Mouse (Mus musculus) stomach, postnatal 0 days (tissue): ENCODE data around the gene Pip5k1b. TPM values are rescaled to one million over a fixed set of nuclear protein-coding genes. Genes with fewer than 3 reads are reported as not detected.

Experiments
- ATAC-seq: fragments of 200-750 bp; cut with Nextera tagmentation; 2 replicates; pipeline ENCODE4 v1.8.0; 2017; ENCODE audit not compliant: low FRiP score, low TSS enrichment
- DNase-seq: peaks from one replicate; pipeline ENCODE4 v3.0.0-alpha.2; 2016; ENCODE audit warnings: low spot score
- H3K27ac ChIP-seq: fragments of 300-500 bp; sonication (generic); replicated peaks from 2 replicates; pipeline ENCODE4 v1.5.1; 2014; ENCODE audit warnings: mild to moderate bottlenecking, control low read depth
- H3K27me3 ChIP-seq: fragments of 300-500 bp; sonication (generic); 2 replicates; pipeline ENCODE4 v1.6.1; 2014; ENCODE audit warnings: low read length; ENCODE audit not compliant: control insufficient read depth, insufficient read depth
- H3K36me3 ChIP-seq: fragments of 300-500 bp; sonication (generic); 2 replicates; pipeline ENCODE4 v1.6.1; 2014; ENCODE audit warnings: low read length, mixed read lengths; ENCODE audit not compliant: control insufficient read depth, insufficient read depth
- H3K4me1 ChIP-seq: fragments of 300-500 bp; sonication (generic); replicated peaks from 2 replicates; pipeline ENCODE4 v1.6.1; 2014; ENCODE audit warnings: antibody characterized with exemption; ENCODE audit not compliant: control insufficient read depth, insufficient read depth
- H3K4me2 ChIP-seq: fragments of 300-500 bp; sonication (generic); replicated peaks from 2 replicates; pipeline ENCODE4 v1.6.1; 2014; ENCODE audit warnings: low read depth, mild to moderate bottlenecking, control low read depth, moderate library complexity
- H3K4me3 ChIP-seq: fragments of 300-500 bp; sonication (generic); 2 replicates; pipeline ENCODE4 v1.5.1; 2014; ENCODE audit warnings: low read depth, low read length, control low read depth
- H3K9ac ChIP-seq: fragments of 300-500 bp; sonication (generic); 2 replicates; pipeline ENCODE4 v1.6.1; 2014; ENCODE audit warnings: mild to moderate bottlenecking, low read length, control low read depth, mixed read lengths
- H3K9me3 ChIP-seq: fragments of 300-500 bp; sonication (generic); 2 replicates; pipeline ENCODE4 v1.6.1; 2016; ENCODE audit warnings: low read length; ENCODE audit not compliant: control insufficient read depth
- CTCF ChIP-seq: IDR thresholded peaks from 2 replicates; pipeline ENCODE4 v1.5.1; 2016; ENCODE audit warnings: antibody characterized with exemption, low read depth, mild to moderate bottlenecking, moderate library complexity
- EP300 ChIP-seq: optimal IDR thresholded peaks from 2 replicates; pipeline ENCODE3; 2016; ENCODE audit warnings: antibody characterized with exemption
- WGBS: fragments of 180-500 bp; shearing (Covaris S2); extraction: QIAGEN DNeasy Blood & Tissue Kit; methylation state at CpG from one replicate; pipeline ENCODE4 v1.1.7; 2014; 5-methylcytosine and 5-hydroxymethylcytosine counted together
- polyA plus RNA-seq: library from polyadenylated mRNA; unstranded; fragments of >200 nt; fragmentation: Nextera tagmentation; extraction: Ambion mirVana; gene quantifications from 2 replicates; pipeline ENCODE4 v1.2.1, GENCODE M21; 2015

Pip5k1b gene
- polyA plus RNA-seq, 1 experiment from 2014 or later = 5.5 TPM

DNA sequence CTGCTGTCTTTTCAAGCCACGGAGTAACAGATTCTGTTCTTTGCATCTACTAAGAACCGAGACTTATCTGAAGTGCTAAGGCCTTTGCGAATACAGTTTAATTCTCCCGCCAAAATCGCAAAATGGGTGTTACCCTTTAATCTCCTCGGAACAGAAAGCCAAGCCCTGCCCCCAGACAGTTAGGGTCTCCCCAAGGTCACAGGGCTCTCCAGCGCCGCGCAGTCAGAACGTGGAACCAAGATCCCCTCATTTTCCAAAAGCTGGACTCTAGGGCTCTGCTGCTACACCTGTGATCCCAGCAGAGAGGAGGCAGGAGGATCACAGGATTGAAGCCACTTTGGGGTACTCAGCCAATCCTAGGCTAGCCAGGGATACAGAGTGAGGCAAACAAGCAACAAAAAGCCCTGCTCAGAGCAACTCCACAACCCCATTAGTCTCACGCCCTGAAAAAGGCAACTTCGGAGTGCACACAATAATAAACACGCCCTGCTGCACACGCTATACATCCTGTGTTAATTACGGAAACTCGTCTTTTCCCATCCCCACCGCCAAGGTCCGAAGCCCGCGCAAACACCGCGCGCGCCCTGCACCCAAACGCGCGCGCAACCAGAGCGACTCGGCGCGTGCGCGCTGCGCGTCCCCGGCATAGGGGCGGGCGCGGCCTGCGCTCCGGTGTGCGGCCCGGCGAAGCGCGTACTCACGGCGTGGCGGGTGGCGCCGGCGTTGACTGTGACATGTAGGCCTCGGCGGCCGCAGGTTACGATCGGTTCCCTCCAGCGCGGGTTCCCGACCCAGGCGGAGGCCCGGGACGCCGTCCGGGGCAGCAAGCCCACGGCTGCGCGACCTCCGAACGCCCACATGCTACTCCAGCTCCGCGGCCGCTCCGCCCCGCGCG, 275.7 kb downstream of the Pip5k1b start:
- DNase-seq (peak; percentile 86), ATAC-seq (peak; percentile 73)
- 1% methylated on average over 72 of the region's 78 CpGs for WGBS
- TF ChIP-seq CTCF = peak; percentile 65
- no peak for TF ChIP-seq EP300
- Histone ChIP-seq H3K4me3 (peak overlapping the region; percentile 68), H3K27me3 (no peaks in the 10 kb centered on the region), H3K4me1 (no peaks in the 10 kb centered on the region), H3K4me2 (peak overlapping the region; percentile 90), H3K27ac (peak overlapping the region; percentile 88), H3K36me3 (no peaks in the 10 kb centered on the region), H3K9me3 (no peaks in the 10 kb centered on the region), H3K9ac (peak overlapping the region; percentile 78)

DNA sequence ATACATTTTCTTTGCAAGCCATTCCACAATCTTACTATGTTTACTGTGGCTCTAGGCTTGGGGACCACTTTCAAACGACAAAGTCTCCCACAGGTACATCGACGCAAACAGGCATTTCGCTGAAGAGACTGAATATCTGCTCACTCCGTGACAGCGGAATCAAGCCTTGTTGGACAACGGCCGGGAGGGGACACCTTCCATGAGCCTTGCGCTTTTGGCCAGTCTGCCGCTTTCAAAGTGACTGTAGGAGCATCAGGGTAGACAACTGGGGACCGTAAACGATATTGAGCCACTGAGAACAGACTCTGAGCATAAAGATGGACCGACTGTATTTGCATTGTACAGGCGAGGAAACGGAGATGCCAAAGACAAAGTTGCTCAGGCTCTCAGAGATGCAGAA, 276.8 kb downstream of the Pip5k1b start:
- no peak for ATAC-seq
- no peak overlapping the region for H3K9ac ChIP-seq
- H3K27me3 ChIP-seq = no peaks in the 10 kb centered on the region
- no peak overlapping the region for H3K4me3 ChIP-seq
- no peak for DNase-seq
- no peak for TF ChIP-seq CTCF
- no peak for TF ChIP-seq EP300
- peak overlapping the region; percentile 90; the same call in 1 of the 2 replicates for H3K4me2 ChIP-seq
- no peaks in the 10 kb centered on the region for H3K4me1 ChIP-seq
- H3K36me3 ChIP-seq = no peaks in the 10 kb centered on the region
- no peak overlapping the region for H3K27ac ChIP-seq
- 84% methylated on average over 15 of the region's 15 CpGs for WGBS
- no peaks in the 10 kb centered on the region for H3K9me3 ChIP-seq

DNA sequence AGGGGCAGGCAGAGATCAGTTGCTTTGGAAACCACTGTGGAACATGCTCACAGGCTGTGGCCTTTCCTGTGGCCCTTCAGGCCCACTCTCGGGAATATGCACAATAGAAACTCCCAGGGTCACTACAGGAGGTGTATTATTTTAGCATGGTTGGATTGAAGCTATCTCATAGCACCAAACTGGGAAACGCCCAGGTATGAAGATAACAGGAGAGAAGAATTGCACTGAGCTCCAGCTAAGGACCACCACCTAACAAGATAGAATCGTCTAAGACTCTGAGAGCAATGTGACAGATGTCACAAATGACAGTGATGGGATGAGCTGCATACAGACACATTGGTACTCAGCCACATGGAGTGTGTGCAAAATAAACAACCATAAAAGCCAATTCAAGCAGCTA, 281.4 kb downstream of the Pip5k1b start:
- peaks cover 3% of the 10 kb centered on the region; the same call in 1 of the 2 replicates for H3K4me1 ChIP-seq
- ATAC-seq (no peak), DNase-seq (no peak)
- 61% methylated on average over 3 of the region's 3 CpGs for WGBS
- no peaks in the 10 kb centered on the region for H3K27me3 ChIP-seq
- H3K36me3 ChIP-seq = no peaks in the 10 kb centered on the region
- no peak overlapping the region for H3K9ac ChIP-seq
- no peak overlapping the region for H3K27ac ChIP-seq
- no peak overlapping the region for H3K4me2 ChIP-seq
- TF ChIP-seq EP300 (no peak), CTCF (no peak)
- H3K9me3 ChIP-seq = no peaks in the 10 kb centered on the region
- no peak overlapping the region for H3K4me3 ChIP-seq

DNA sequence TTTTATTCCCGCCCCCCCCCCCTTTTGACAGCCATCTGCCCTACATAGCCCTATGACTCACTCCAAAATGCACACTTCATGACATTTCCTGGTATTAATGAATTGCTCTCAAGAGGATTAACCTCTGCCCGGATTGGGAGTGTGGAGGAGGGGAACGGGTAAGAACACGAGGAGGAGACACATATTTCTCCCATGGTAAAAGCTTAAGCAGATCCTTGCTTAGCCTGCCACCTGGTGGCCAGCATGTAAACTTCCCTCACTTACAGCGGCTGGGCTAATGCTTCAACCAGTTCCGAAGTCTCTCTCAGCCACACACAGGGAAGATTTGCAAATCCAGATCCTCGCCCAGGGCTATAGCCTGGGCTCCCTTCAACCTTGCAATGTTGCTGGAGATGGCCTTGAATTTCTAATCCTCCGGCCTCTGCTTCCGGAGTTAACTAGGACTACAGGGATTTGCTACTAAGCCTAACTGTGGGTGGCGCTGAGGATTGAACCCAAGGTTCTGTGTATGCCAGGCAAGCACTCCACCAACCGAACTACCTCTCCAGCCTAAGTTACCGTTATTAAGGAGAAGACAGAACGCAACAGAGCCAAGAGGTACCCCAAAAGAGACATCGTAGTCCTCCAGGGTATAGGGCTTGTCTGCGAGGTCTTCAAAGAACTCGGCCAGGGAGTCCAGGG, 283.8 kb downstream of the Pip5k1b start:
- no peaks in the 10 kb centered on the region for H3K36me3 ChIP-seq
- H3K4me1 ChIP-seq = peaks cover 3% of the 10 kb centered on the region; the same call in 1 of the 2 replicates
- TF ChIP-seq CTCF (peak; percentile 96), EP300 (no peak)
- H3K9ac ChIP-seq = peak overlapping the region; percentile 41; the same call in 1 of the 2 replicates
- no peak overlapping the region for H3K4me3 ChIP-seq
- peak overlapping the region; percentile 35 for H3K4me2 ChIP-seq
- DNase-seq (peak; percentile 93), ATAC-seq (peak; percentile 96)
- H3K27ac ChIP-seq = no peak overlapping the region
- no peaks in the 10 kb centered on the region for H3K9me3 ChIP-seq
- H3K27me3 ChIP-seq = no peaks in the 10 kb centered on the region
- WGBS = 39% methylated on average over 16 of the region's 16 CpGs

DNA sequence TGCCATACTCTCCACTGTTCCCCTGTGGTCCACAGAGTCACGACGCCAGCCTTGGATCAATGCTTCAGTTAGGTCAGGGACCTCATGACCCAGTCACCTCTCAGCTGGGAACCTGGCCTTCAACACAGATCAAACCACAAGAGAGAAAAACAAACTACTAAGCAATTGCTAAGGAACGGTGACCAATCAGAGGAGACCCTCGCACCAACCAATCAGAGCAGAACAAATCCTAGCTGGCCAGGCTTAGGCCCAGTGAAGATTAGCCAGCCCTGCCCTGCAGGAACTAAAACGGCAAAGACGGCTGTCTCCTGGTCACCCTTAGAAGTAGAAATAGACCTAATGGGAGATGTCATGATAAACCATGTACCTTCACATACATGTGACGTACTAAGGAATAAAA, 284.3 kb downstream of the Pip5k1b start:
- Histone ChIP-seq H3K4me2 (peak overlapping the region; percentile 35), H3K4me1 (peaks cover 3% of the 10 kb centered on the region; the same call in 1 of the 2 replicates)
- peak; percentile 73 for DNase-seq

More for the DNA sequence above, 284.3 kb downstream of the Pip5k1b start:
- no peak overlapping the region for H3K4me3 ChIP-seq
- 36% methylated on average over 7 of the region's 7 CpGs for WGBS
- H3K9ac ChIP-seq = no peak overlapping the region
- no peaks in the 10 kb centered on the region for H3K27me3 ChIP-seq
- H3K27ac ChIP-seq = peak overlapping the region; percentile 46; the same call in 1 of the 2 replicates
- H3K36me3 ChIP-seq = no peaks in the 10 kb centered on the region
- peak; percentile 92 for ATAC-seq
- H3K9me3 ChIP-seq = no peaks in the 10 kb centered on the region
- TF ChIP-seq EP300 (no peak), CTCF (no peak)
